Mouse (Mus musculus) urinary bladder, postnatal 25 days (tissue): Measurements from ENCODE around the gene Lgr5.

Source experiments
- DNase-seq: peaks from one replicate; pipeline ENCODE4 v3.0.0; 2022; ENCODE audit warnings: low spot score

Lgr5 gene

DNA sequence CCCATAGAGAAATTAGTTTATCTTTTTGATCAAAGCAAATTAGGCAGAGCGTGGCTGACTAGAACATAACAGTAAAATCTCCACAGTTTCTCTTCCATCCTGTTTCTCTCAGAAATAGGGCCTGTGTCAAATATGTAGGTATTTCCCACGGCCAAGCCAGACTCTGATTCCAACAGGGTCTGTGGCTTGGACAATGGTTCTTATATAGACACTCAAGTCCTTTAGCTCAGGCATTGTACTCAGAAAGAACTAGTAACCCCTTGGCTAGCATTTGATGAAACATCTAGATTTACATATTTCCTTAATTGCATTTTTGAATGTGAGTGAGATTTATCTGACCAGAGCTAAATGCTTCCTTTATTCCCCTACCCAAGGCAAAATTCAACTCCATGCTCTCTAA is 17.0 kb downstream of the Lgr5 start:
- DNase-seq = no peak

GRCm38 (mm10) chr10:115569712-115570491 is 17.7 kb downstream of the Lgr5 start, which contains the start of gene A930009A15Rik:
A930009A15Rik (plus strand) TSS chr10:115569986.
- DNase-seq = no peak

GRCm38 (mm10) chr10:115563961-115564360 is 23.6 kb downstream of the Lgr5 start:
- no peak for DNase-seq

DNA sequence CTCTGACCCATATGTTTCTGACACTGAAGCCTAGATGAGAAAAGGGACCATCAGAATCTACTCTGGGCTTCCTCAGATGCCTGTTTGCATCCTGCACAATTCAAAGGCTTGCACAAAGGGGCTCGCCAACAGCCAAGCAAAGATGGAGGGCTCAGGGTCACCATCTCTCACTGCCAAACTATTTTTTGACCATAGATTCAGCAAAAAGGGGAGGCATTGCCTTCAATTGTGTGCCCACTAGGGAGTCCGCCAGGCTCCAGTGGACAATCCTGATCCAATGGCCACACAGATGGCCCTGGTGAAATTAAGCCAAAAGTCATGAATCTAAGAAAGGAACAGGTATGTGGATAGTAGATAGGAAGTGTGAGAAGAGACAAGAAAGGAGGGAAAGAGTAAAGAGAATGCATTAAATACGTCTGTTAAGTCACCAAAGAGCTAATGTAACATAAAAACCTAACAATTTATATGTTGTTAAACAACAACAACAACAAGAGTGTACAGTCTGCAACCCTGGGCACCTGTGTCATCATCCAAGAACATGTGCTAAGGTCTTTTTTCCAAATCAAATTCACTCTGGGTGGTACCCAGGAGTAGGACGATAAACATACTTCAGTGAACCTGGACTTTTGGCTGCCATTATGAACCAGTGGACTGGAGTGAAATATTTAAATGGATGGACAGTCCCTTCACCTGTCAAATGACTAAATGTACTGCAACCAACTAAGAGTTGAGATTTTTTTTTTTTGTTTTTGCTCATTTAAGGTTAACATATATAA is 24.5 kb downstream of the Lgr5 start:
- no peak for DNase-seq

DNA sequence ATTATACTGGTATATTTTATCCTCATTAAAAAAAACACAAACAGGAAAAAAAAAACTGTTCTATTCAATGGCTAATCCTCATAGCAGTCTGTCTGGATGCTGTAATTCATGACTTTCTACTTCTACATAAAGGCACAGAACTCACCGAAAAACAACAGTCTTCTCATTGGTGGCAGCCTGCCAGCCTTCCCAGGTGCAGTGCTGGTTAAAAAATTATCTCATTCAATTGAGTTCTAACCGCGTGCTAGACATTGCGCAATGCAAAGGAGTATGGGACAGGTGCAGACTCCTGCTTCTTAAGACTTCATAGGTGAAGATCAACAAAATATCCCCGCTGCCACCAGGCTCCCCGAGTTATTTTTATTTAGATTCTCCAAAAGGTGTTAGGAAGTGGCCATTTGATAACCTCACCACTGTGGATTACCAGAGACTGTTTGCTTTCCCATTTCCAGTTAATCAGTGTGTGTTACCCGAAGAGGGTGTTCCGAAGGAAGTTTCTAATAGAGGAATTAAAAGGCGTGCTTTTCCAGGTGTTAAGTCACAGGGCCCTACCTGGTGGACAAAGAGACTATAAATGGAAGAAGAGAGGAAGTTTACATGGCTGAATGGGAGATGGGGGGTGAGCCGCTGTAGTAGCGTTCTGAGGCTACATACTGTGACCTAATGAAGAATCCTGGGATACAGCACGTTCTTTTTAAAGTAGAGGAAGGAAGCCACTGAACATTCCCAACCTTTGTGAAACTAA is 26.3 kb downstream of the Lgr5 start:
- DNase-seq = no peak

GRCm38 (mm10) chr10:115556738-115557242 is 30.8 kb downstream of the Lgr5 start:
- no peak for DNase-seq

GRCm38 (mm10) chr10:115555191-115555765 is 32.3 kb downstream of the Lgr5 start:
- no peak for DNase-seq

DNA sequence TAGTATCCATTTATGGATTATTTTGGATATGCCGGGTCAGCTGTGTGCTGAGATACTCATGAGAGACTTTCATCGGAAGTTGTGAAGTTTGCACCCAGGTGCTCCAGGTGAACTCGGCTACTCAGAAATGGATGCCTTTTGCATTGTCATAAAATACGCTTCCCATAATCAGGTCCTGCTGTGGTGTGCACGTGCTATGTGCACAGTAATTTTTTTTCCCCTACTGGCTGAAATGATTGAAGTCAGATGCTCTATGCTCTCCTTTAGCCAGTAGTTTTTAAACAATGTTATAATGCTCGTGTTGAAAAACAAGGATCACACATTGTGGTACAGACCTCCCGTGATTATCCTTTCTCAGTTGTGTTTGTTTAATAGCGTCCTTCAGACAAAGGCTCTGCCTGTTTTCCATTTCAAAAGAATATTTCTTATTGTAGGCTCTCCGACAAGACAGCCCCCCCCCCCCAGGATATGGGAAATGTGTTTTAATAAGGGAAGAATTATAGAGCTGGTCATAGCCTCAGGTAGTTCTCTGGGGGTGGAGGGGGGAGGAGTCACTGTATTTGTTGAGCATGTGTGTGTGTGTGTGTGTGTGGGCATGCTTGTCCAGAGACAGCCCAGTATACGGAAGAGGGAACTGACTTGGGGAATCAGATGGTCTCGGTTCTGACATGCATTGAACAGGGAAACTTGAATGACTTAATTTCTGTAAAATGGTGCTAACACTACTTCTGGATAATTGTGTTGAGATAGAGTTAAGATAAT is 34.0 kb downstream of the Lgr5 start:
- no peak for DNase-seq

DNA sequence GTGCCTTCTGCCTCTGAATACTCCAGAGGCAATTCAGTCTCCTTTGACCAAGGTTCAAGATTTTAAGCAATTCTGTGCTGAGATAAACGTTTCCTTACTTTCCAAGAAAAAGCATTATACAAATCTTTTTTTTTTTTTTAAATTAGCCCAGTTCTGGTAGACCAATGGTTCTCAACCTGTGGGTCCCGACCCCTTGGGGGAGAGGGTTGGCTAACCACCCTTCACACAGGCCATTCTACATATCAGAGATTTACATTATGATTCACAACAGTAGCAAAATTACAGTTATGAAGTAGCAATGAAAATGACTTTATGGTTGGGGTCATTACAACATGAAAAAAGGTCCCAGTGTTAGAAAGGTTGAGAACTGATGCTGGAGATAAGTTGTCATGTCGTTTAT is 36.5 kb downstream of the Lgr5 start:
- DNase-seq = no peak

- no peak for DNase-seq
Observed at GRCm38 (mm10) chr10:115550253-115550652, 37.3 kb downstream of the Lgr5 start.

DNA sequence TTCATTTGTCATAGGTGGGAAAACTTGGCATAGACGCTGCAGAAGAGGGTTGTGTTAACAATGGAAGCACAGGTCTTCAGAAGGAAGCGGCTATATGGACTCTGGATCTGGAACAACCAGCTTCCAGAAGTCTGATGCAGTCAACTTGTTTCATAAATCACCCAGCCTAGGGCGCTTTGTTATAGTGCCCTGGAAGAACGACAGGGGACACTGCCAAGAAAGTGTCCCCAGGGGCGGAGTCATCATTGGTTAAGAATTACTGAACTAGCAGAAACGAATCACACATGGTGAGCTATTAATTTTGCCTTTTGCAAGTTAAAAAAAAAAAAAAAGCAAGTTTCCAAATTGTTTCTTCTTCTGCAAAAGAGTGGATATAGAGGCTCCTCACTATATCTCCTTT is 44.7 kb downstream of the Lgr5 start:
- no peak for DNase-seq

GRCm38 (mm10) chr10:115530746-115531145 is 56.8 kb downstream of the Lgr5 start:
- no peak for DNase-seq

DNA sequence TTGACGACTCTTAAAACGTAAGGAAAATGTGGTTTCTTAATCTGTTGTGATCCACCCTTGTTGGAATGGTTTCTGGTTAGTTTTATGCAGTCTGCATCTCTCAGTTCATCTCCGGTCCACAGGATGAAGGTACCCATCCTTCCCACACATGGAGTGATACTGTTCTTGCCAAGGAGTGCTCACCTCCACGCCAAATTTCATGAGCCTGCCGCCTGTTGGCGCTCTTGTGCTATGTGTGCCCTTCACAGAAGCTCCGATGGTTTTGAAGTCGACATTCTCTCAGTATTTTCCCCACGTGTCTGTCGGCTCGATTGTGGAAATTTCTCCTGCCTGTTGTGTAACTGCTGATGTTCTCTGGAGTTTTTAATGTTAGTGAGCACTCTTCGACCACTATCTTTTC is 57.8 kb downstream of the Lgr5 start:
- DNase-seq = no peak

DNA sequence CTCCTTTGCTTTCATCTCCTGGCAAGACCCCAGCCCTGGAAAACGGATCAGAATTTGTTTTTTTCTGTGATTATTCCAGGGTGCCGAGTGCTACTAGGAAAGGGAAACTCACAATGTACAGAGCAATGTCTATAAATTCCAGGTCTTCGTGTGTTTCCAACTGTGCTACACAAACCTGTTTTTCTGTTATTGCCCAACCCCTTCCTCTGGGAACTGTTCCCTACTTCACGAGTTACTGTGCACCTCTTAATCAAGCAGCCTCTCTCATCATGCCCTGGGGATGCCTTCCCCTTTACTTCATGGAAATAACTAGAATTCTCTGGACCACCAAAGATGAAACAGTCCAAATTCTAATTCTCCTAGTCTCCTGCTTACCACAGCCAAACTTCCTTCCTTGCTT is 58.7 kb downstream of the Lgr5 start:
- DNase-seq = no peak

DNA sequence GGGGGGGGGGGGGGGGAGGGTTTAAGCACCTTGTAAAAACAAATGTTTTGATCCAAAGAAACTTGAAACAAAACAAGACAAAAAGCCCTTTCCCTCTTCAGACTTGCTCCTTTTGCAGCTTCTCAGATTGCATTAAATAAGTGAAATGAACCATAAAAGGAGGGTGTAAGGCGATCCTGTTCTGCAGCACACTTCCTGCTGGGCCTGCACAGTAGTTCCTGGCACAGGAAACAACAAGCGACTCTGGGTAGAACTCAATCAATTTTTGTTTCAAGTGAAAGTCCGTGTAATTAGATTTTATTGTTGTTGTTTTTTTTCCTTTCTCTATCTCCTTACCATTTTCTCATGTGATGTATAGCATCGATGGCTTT is 66.5 kb downstream of the Lgr5 start:
- no peak for DNase-seq

DNA sequence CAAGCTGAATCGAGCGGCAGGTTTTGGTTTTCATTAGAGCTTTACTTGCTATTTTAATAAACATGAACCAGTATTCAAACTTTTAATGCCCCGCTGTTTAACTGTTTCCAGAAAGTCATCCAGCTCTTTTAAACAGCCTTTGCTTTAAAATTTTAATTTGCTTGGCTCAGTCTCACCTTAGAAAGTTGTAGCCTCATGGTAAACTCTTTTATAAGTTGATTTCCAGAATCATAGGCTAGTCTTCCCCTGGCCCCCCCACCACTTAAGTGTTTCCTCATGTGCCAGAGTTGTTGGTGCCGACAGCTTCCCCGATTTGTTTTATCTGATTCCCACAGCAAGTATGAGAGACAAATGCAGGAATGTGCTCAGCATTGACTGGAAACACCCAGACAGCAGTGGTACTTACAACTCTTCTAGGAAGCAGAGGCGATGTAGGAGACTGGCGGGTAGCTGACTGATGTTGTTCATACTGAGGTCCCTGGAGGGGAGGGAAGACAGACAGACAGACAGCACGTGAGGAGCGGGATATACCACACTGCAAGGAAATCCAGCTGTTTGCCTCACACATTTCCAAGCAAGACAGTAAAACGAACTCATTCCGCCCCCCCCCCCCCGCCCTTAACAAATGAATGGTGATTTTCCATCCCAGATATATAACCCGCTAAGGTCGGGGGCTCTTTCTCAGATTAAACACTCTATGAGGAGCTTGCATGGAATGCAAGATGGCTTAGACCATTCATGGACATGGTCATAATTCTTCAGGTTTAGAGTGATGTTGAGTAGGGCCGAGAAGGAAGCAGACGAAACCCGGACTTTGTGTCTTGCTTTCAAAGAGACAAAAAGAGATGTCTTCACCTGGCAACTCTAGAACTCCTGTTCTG is 67.1 kb downstream of the Lgr5 start:
- no peak for DNase-seq

DNA sequence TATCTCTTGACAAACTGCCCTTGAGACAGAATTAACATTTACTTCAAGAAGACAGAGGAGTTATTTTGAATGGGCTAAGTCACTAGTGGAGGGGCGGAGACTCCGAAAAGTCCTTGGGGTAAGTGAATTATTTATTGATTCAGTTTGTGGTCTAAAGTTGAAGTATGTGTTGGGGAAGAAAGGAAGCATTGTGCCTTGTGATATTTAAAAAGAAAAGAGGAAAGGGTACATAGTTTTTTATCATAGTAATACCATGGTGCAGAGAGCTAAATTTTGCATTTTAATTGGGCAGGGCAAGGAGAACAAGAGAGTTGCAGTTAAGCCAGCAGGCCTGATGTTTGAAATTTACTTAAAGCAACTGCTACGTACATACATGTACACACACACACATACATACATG is 68.7 kb downstream of the Lgr5 start:
- DNase-seq = no peak

DNA sequence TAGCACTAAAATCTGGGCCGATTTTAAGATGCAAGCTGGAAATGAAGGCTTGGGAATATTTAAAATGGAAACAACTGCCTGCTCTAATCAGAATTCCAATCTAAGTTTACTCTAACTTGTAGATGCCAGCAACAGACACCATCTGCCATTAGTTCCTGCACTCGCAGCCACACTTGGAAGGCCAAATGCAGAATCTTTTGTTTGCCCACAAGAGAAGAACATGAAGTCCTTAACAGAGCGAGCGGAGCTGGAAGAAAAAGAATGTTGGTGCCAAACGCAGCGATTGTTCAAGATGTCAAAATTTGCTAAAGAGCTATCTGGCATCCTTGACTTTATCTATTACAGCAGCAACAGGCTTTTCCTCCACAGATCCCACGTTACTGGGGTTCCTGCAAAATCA is 72.1 kb downstream of the Lgr5 start:
- DNase-seq = no peak

- no peak for DNase-seq
Observed at GRCm38 (mm10) chr10:115510959-115511358, 76.6 kb downstream of the Lgr5 start.

- no peak for DNase-seq
Observed at GRCm38 (mm10) chr10:115505631-115506239, 81.8 kb downstream of the Lgr5 start.
